Mouse (Mus musculus) embryonic fibroblast, embryonic 13.5 days (primary cell): ENCODE measurements at regions not wholly inside any gene's neighbourhood (a gene's known extent, or its start where the extent isn't known, plus 50 kb on each side); places are given as distances from the start of the nearest gene placed in this dataset.

ENCODE experiments used
- CTCF ChIP-seq: IDR thresholded peaks from 2 replicates; pipeline ENCODE4 v1.5.1; 2011; ENCODE audit warnings: mild to moderate bottlenecking, control low read depth, low read length, moderate library complexity, borderline replicate concordance; ENCODE audit not compliant: insufficient read depth
- POLR2A ChIP-seq: IDR thresholded peaks from 2 replicates; pipeline ENCODE4 v1.6.1; 2011; ENCODE audit warnings: low read depth, mild to moderate bottlenecking, control low read depth, low read length, moderate library complexity

DNA sequence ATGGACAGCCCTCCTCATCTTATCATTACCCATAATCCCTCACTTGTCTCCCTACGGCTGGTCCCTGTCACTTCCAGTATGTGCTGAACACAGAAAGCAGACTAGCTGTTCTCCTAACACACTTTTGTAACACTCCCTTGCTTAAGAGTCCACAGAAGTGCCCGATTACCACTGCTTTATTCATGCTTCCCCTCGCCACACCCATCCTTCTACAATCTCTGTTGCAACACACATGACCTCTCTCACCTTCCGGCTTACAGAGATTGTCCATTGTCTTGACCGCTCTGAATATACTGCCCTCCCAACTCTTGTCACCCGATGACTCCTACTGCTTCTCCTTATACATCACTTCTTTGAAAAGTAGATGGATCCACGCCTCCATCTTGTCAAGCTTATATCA is 132.9 kb downstream of the Snx18 start:
- TF ChIP-seq CTCF (no peak), POLR2A (no peak)
